In genomic region chr11:117284721-117285605, GRCm38 (mm10) we compare ENCODE assay signal across 8 mouse cellular contexts.
A peak's percentile ranks its signal among the peaks of the same experiment; 100 is the strongest.
DNase-seq lines count a peak whose midpoint lies in the region; ATAC-seq lines count a peak whose summit lies in the region.

No protein-coding gene starts in this region.

- 59% methylated on average over 19 of the region's 19 CpGs for WGBS in heart, embryonic 13.5 days
- 37% methylated on average over 19 of the region's 19 CpGs for WGBS in hindbrain, embryonic 14.5 days
- WGBS in liver, embryonic 13.5 days (ENCODE audit: insufficient replicate concordance), result 68% methylated on average over 19 of the region's 19 CpGs

- H3K4me2 ChIP-seq in heart, embryonic 13.5 days, result no peak overlapping the region
- H3K4me2 ChIP-seq in hindbrain, embryonic 14.5 days (replicated peaks), result no peak overlapping the region
- H3K4me2 ChIP-seq in liver, embryonic 13.5 days, result no peak overlapping the region

- no peak overlapping the region for H3K4me3 ChIP-seq in heart, embryonic 13.5 days
- H3K4me3 ChIP-seq in hindbrain, embryonic 14.5 days (replicated peaks; ENCODE audit: low read length), result no peak overlapping the region
- H3K4me3 ChIP-seq in liver, embryonic 13.5 days (replicated peaks), result no peak overlapping the region

- 0 out of 2 replicates have a peak, but pooled peaks cover 3% of the 10 kb centered on the region for H3K27me3 ChIP-seq in heart, embryonic 13.5 days (replicated peaks)
- H3K27me3 ChIP-seq in hindbrain, embryonic 14.5 days (ENCODE audit: control insufficient read depth, insufficient read depth, low read length), result no peaks in the 10 kb centered on the region
- no peaks in the 10 kb centered on the region for H3K27me3 ChIP-seq in liver, embryonic 13.5 days

- DNase-seq in heart, postnatal 4 days, result no peak
- peak; percentile 61 for DNase-seq in embryo, embryonic 10 days (ENCODE audit: low spot score)
- DNase-seq in hindbrain, embryonic 14.5 days (ENCODE audit: low spot score), result no peak
- no peak for DNase-seq in liver, embryonic 13.5 days
- no peak for DNase-seq in spleen, adult 18-20 months
- no peak for DNase-seq in thymus, postnatal 25 days

- no peaks in the 10 kb centered on the region for H3K9me3 ChIP-seq in heart, embryonic 13.5 days
- no peaks in the 10 kb centered on the region for H3K9me3 ChIP-seq in hindbrain, embryonic 14.5 days (ENCODE audit: control insufficient read depth, low read length)
- no peaks in the 10 kb centered on the region for H3K9me3 ChIP-seq in liver, embryonic 13.5 days (replicated peaks)

- H3K9ac ChIP-seq in heart, embryonic 13.5 days, result peak overlapping the region; percentile 50
- H3K9ac ChIP-seq in hindbrain, embryonic 14.5 days, result peak overlapping the region; percentile 11; the same call in 1 of the 2 replicates
- H3K9ac ChIP-seq in liver, embryonic 13.5 days, result no peak overlapping the region; the same call in 1 of the 2 replicates

- ATAC-seq in heart, embryonic 13.5 days (ENCODE audit: extremely low read depth, insufficient number of reproducible peaks, low FRiP score, low TSS enrichment), result no peak
- ATAC-seq in hindbrain, embryonic 14.5 days (ENCODE audit: low FRiP score), result no peak
- 0 out of 2 replicates have a peak, but pooled peaks have one; percentile 32 for ATAC-seq in liver, embryonic 13.5 days (ENCODE audit: low read depth)
- ATAC-seq in megakaryocyte-erythroid progenitor cell, adult 5-6 weeks (replicated peaks; ENCODE audit: low FRiP score, low TSS enrichment, poor library complexity, severe bottlenecking), result no peak

- peak overlapping the region; percentile 45; the same call in 1 of the 2 replicates for H3K27ac ChIP-seq in heart, embryonic 13.5 days (replicated peaks)
- peak overlapping the region; percentile 1 for H3K27ac ChIP-seq in hindbrain, embryonic 14.5 days
- no peak overlapping the region for H3K27ac ChIP-seq in liver, embryonic 13.5 days

- peaks cover 5% of the 10 kb centered on the region for H3K36me3 ChIP-seq in heart, embryonic 13.5 days
- no peaks in the 10 kb centered on the region for H3K36me3 ChIP-seq in hindbrain, embryonic 14.5 days (replicated peaks; ENCODE audit: control insufficient read depth, insufficient read depth)
- 0 out of 2 replicates have a peak, but pooled peaks cover 2% of the 10 kb centered on the region for H3K36me3 ChIP-seq in liver, embryonic 13.5 days

- H3K4me1 ChIP-seq in heart, embryonic 13.5 days, result peaks cover 53% of the 10 kb centered on the region
- peaks cover 19% of the 10 kb centered on the region; the same call in 1 of the 2 replicates for H3K4me1 ChIP-seq in hindbrain, embryonic 14.5 days (replicated peaks; ENCODE audit: control insufficient read depth, insufficient read depth, low read length)
- peaks cover 53% of the 10 kb centered on the region for H3K4me1 ChIP-seq in liver, embryonic 13.5 days (replicated peaks)
